8 mouse cellular contexts compared by ENCODE assay signal in genomic region chr4:59188802-59189545, GRCm38 (mm10). TPM values are rescaled to one million over a fixed set of nuclear protein-coding genes. Genes with fewer than 3 reads are reported as not detected.
A peak's percentile ranks its signal among the peaks of the same experiment; 100 is the strongest.
DNase-seq lines count a peak whose midpoint lies in the region; ATAC-seq and TF ChIP-seq lines count a peak whose summit lies in the region.

TSS of gene Ugcg (plus strand) at chr4:59189257.

- no peaks in the 10 kb centered on the region for H3K9me3 ChIP-seq in forebrain, embryonic 15.5 days

- no peaks in the 10 kb centered on the region for H3K27me3 ChIP-seq in forebrain, embryonic 15.5 days

- peak within 1 kb of the TSS; percentile 96 for H3K9ac ChIP-seq in forebrain, embryonic 15.5 days (replicated peaks)

- DNase-seq in ES-CJ7 (ENCODE audit: low read depth, low spot score) = peak; percentile 49
- DNase-seq in cerebellum, adult 11 months = peak; percentile 79
- DNase-seq in heart, postnatal 14 days = peak; percentile 80 to 89
- DNase-seq in layer of hippocampus, adult 18-20 months (ENCODE audit: low spot score in 2 of 2) = peak; percentile 35 to 73
- DNase-seq in lung, adult 2 months = peak; percentile 79
- peak; percentile 65 for DNase-seq in testis, postnatal 14 days (ENCODE audit: low spot score)

- no peaks in the 10 kb centered on the region for H3K36me3 ChIP-seq in forebrain, embryonic 15.5 days

- peaks cover 16% of the 10 kb centered on the region for H3K4me1 ChIP-seq in forebrain, embryonic 15.5 days
- peaks cover 8% of the 10 kb centered on the region for H3K4me1 ChIP-seq in lung, adult 2 months (ENCODE audit: control insufficient read depth, insufficient read depth, low read length)

- no peak for TF ChIP-seq CTCF in lung, adult 2 months (IDR thresholded peaks at IDR 0.05; ENCODE audit: insufficient read depth, low read length)

- ATAC-seq in forebrain, embryonic 15.5 days (replicated peaks) = peak; percentile 92
- ATAC-seq in neutrophil, adult 5-6 weeks (ENCODE audit: extremely low read depth, insufficient number of reproducible peaks, low FRiP score, poor library complexity, severe bottlenecking) = peak; percentile 60

- peak; percentile 63; the same call in 1 of the 2 replicates for TF ChIP-seq POLR2A in lung, adult 2 months (IDR thresholded peaks at IDR 0.05; ENCODE audit: borderline replicate concordance, extremely low read depth, low read depth, low read length)

- peak within 1 kb of the TSS; percentile 45 for H3K4me2 ChIP-seq in forebrain, embryonic 15.5 days (replicated peaks)

- under 1% methylated on average over 79 of the region's 99 CpGs for WGBS in forebrain, embryonic 15.5 days
- under 1% methylated on average over 91 of the region's 99 CpGs for WGBS in lung, adult 2 months

- H3K27ac ChIP-seq in forebrain, embryonic 15.5 days (replicated peaks) = peak within 1 kb of the TSS; percentile 97

- H3K4me3 ChIP-seq in forebrain, embryonic 15.5 days = peak within 1 kb of the TSS; percentile 79
- peak within 1 kb of the TSS; percentile 98 for H3K4me3 ChIP-seq in lung, adult 2 months (replicated peaks; ENCODE audit: extremely low read depth, low read depth, low read length)

- intact Hi-C loops in heart, postnatal 14 days (cut with DNase I) = loop anchor here (2.0 kb wide), 3 partner anchors 92 to 360 kb away; partner anchors contain the start of gene Ptbp3

RNA-seq across cellular contexts. Expression of gene Ugcg, which starts in this region (rescaled TPM):
- 14.2 and 15.7 TPM in 2 replicates for polyA plus RNA-seq in forebrain, embryonic 15.5 days (2015; fragmentation: Nextera tagmentation; extraction: Ambion mirVana)
- total RNA-seq in heart, postnatal 14 days (2021) = 10 to 100 TPM; 18.3 to 18.6 TPM
- 10 to 100 TPM; 64.4 to 68.6 TPM for total RNA-seq in layer of hippocampus, adult 18-20 months (2021)
- 28.7 and 42.2 TPM in 2 replicates for polyA plus RNA-seq in lung, adult 2 months (2012; rRNA removed)
- total RNA-seq in neutrophil, adult 5-6 weeks (2017) = 105 and 120 TPM in 2 replicates

Comparison
In these comparisons a context has a peak if more than half of its experiments do, and no peak if none do; other contexts are left out.
1. Peak in every context shown above with its lines: DNase-seq, ATAC-seq, H3K4me3 ChIP-seq and H3K27ac ChIP-seq.